Mouse (Mus musculus): ENCODE results near the gene Pnpo. TPM values are rescaled to one million over a fixed set of nuclear protein-coding genes. Genes with fewer than 3 reads are reported as not detected.

Gene Pnpo
- polyA plus RNA-seq (2011; ENCODE audit: insufficient read depth, insufficient read length, low replicate concordance, missing spikeins): 65.6 and 132 TPM in 2 replicates

GRCm38 (mm10) chr11:96943746-96944304 lies at the start of gene Pnpo:
Pnpo (minus strand) TSS chr11:96943986.
- H3K4me1 ChIP-seq (ENCODE audit: control insufficient read depth, insufficient read depth, low read length): peaks cover 9% of the 10 kb centered on the region

GRCm38 (mm10) chr11:96992722-96993311 lies 49.0 kb upstream of the Pnpo start:
- no peak overlapping the region for H3K4me3 ChIP-seq (replicated peaks; ENCODE audit: control insufficient read depth, low read depth, low read length)
- no peaks in the 10 kb centered on the region for H3K4me1 ChIP-seq (ENCODE audit: control insufficient read depth, insufficient read depth, low read length)
- no peak overlapping the region for H3K27ac ChIP-seq (ENCODE audit: control insufficient read depth, insufficient read depth, low read depth, low read length, poor library complexity)
- TF ChIP-seq POLR2A (IDR thresholded peaks at IDR 0.05; ENCODE audit: borderline replicate concordance, control insufficient read depth, low read depth, low read length): no peak
- no peak for TF ChIP-seq CTCF (IDR thresholded peaks at IDR 0.05; ENCODE audit: control insufficient read depth, insufficient read depth, low read length)
- 40% methylated on average over 8 of the region's 8 CpGs for WGBS

More at GRCm38 (mm10) chr11:96943746-96944304, at the start of gene Pnpo:
- WGBS: under 1% methylated on average over 29 of the region's 29 CpGs
- Histone ChIP-seq H3K27ac (ENCODE audit: control insufficient read depth, insufficient read depth, low read depth, low read length, poor library complexity) (peak within 1 kb of the TSS; percentile 66), H3K4me3 (replicated peaks; ENCODE audit: control insufficient read depth, low read depth, low read length) (peak within 1 kb of the TSS; percentile 81)
- TF ChIP-seq CTCF (IDR thresholded peaks at IDR 0.05; ENCODE audit: control insufficient read depth, insufficient read depth, low read length) (no peak), POLR2A (IDR thresholded peaks at IDR 0.05; ENCODE audit: borderline replicate concordance, control insufficient read depth, low read depth, low read length) (peak; percentile 83; the same call in 1 of the 2 replicates)

- Histone ChIP-seq H3K4me1 (ENCODE audit: control insufficient read depth, insufficient read depth, low read length) (no peaks in the 10 kb centered on the region), H3K27ac (ENCODE audit: control insufficient read depth, insufficient read depth, low read depth, low read length, poor library complexity) (no peak overlapping the region), H3K4me3 (replicated peaks; ENCODE audit: control insufficient read depth, low read depth, low read length) (no peak overlapping the region)
- TF ChIP-seq POLR2A (IDR thresholded peaks at IDR 0.05; ENCODE audit: borderline replicate concordance, control insufficient read depth, low read depth, low read length) (no peak), CTCF (IDR thresholded peaks at IDR 0.05; ENCODE audit: control insufficient read depth, insufficient read depth, low read length) (no peak)
- 72% methylated on average over 5 of the region's 5 CpGs for WGBS
These were observed 47.7 kb upstream of the Pnpo start for GRCm38 (mm10) chr11:96991501-96991900.

- H3K27ac ChIP-seq (ENCODE audit: control insufficient read depth, insufficient read depth, low read depth, low read length, poor library complexity): peak overlapping the region; percentile 51
- peak overlapping the region; percentile 61 for H3K4me3 ChIP-seq (replicated peaks; ENCODE audit: control insufficient read depth, low read depth, low read length)
- TF ChIP-seq POLR2A (IDR thresholded peaks at IDR 0.05; ENCODE audit: borderline replicate concordance, control insufficient read depth, low read depth, low read length): 0 out of 2 replicates have a peak, but pooled peaks have one; percentile 26
- TF ChIP-seq CTCF (IDR thresholded peaks at IDR 0.05; ENCODE audit: control insufficient read depth, insufficient read depth, low read length): no peak; the same call in 1 of the 2 replicates
- 3% methylated on average over 31 of the region's 31 CpGs for WGBS
- no peaks in the 10 kb centered on the region for H3K4me1 ChIP-seq (ENCODE audit: control insufficient read depth, insufficient read depth, low read length)
These were observed 44.3 kb upstream of the Pnpo start for GRCm38 (mm10) chr11:96987873-96988655.

GRCm38 (mm10) chr11:96986463-96986862 lies 42.7 kb upstream of the Pnpo start:
- WGBS: 49% methylated on average over 3 of the region's 3 CpGs
- H3K27ac ChIP-seq (ENCODE audit: control insufficient read depth, insufficient read depth, low read depth, low read length, poor library complexity): no peak overlapping the region
- no peaks in the 10 kb centered on the region for H3K4me1 ChIP-seq (ENCODE audit: control insufficient read depth, insufficient read depth, low read length)
- TF ChIP-seq CTCF (IDR thresholded peaks at IDR 0.05; ENCODE audit: control insufficient read depth, insufficient read depth, low read length): no peak
- TF ChIP-seq POLR2A (IDR thresholded peaks at IDR 0.05; ENCODE audit: borderline replicate concordance, control insufficient read depth, low read depth, low read length): no peak
- H3K4me3 ChIP-seq (replicated peaks; ENCODE audit: control insufficient read depth, low read depth, low read length): no peak overlapping the region

- TF ChIP-seq POLR2A (IDR thresholded peaks at IDR 0.05; ENCODE audit: borderline replicate concordance, control insufficient read depth, low read depth, low read length): no peak
- TF ChIP-seq CTCF (IDR thresholded peaks at IDR 0.05; ENCODE audit: control insufficient read depth, insufficient read depth, low read length): no peak
- H3K4me3 ChIP-seq (replicated peaks; ENCODE audit: control insufficient read depth, low read depth, low read length): no peak overlapping the region
- no peaks in the 10 kb centered on the region for H3K4me1 ChIP-seq (ENCODE audit: control insufficient read depth, insufficient read depth, low read length)
- no peak overlapping the region for H3K27ac ChIP-seq (ENCODE audit: control insufficient read depth, insufficient read depth, low read depth, low read length, poor library complexity)
- WGBS: 80% methylated on average over 4 of the region's 4 CpGs
These were observed 41.1 kb upstream of the Pnpo start for GRCm38 (mm10) chr11:96984903-96985302.

GRCm38 (mm10) chr11:96982859-96983258 lies 39.1 kb upstream of the Pnpo start, which contains the start of gene Sp2:
Sp2 (minus strand) TSS chr11:96982959.
- H3K4me3 ChIP-seq (replicated peaks; ENCODE audit: control insufficient read depth, low read depth, low read length): no peak within 1 kb of the TSS
- WGBS: 76% methylated on average over 7 of the region's 7 CpGs
- peaks cover 2% of the 10 kb centered on the region; the same call in 1 of the 2 replicates for H3K4me1 ChIP-seq (ENCODE audit: control insufficient read depth, insufficient read depth, low read length)
- no peak within 1 kb of the TSS for H3K27ac ChIP-seq (ENCODE audit: control insufficient read depth, insufficient read depth, low read depth, low read length, poor library complexity)
- no peak for TF ChIP-seq POLR2A (IDR thresholded peaks at IDR 0.05; ENCODE audit: borderline replicate concordance, control insufficient read depth, low read depth, low read length)
- TF ChIP-seq CTCF (IDR thresholded peaks at IDR 0.05; ENCODE audit: control insufficient read depth, insufficient read depth, low read length): no peak

- Histone ChIP-seq H3K4me1 (ENCODE audit: control insufficient read depth, insufficient read depth, low read length) (peaks cover 2% of the 10 kb centered on the region; the same call in 1 of the 2 replicates), H3K27ac (ENCODE audit: control insufficient read depth, insufficient read depth, low read depth, low read length, poor library complexity) (no peak overlapping the region), H3K4me3 (replicated peaks; ENCODE audit: control insufficient read depth, low read depth, low read length) (no peak overlapping the region)
- no peak for TF ChIP-seq POLR2A (IDR thresholded peaks at IDR 0.05; ENCODE audit: borderline replicate concordance, control insufficient read depth, low read depth, low read length)
- peak; percentile 95 for TF ChIP-seq CTCF (IDR thresholded peaks at IDR 0.05; ENCODE audit: control insufficient read depth, insufficient read depth, low read length)
- 5% methylated on average over 7 of the region's 7 CpGs for WGBS
These were observed 38.6 kb upstream of the Pnpo start for GRCm38 (mm10) chr11:96982355-96982754.
